Mouse (Mus musculus) liver, embryonic 14.5 days (tissue): ENCODE measurements around the gene Pde6g.

Source experiments
- CTCF ChIP-seq: IDR thresholded peaks from 2 replicates; pipeline ENCODE4 v1.5.1; 2016; ENCODE audit warnings: antibody characterized with exemption, low read depth, control low read depth
- EP300 ChIP-seq: IDR thresholded peaks from 2 replicates; pipeline ENCODE4 v1.6.1; 2016; ENCODE audit warnings: antibody characterized with exemption, low read depth

DNA sequence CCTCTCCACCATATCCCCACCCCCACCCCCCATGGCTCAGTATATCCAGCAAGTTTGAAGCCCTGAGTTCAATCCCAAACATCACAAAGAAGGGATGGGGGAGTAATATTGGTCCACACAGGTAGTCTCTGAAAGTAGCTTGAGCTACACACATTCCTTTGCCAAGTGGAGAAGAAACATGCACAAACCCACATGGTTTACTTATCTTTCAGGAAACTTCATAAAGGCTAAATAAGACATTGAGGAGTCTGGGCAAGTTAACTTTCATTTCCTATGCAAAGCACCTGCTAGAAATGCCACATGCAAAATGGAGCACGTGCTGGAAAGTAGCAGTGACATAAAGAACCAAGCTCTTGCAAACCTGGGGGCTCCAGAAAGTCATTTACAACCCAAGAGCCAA is 46.9 kb downstream of the Pde6g start:
- TF ChIP-seq CTCF (no peak), EP300 (no peak)
